Mouse (Mus musculus) testis, adult 2 months (tissue): Measurements from ENCODE around the gene Bik.

Source experiments
- CTCF ChIP-seq: fragments of 200-500 bp; IDR thresholded peaks from 2 replicates; pipeline ENCODE4 v1.5.1; 2012; ENCODE audit warnings: low read depth, mild to moderate bottlenecking, inconsistent platforms, low read length, moderate library complexity; ENCODE audit not compliant: control insufficient read depth, insufficient read depth, insufficient replicate concordance
- POLR2A ChIP-seq: fragments of 200-500 bp; IDR thresholded peaks from 2 replicates; pipeline ENCODE4 v1.6.1; 2012; ENCODE audit warnings: low read depth, mild to moderate bottlenecking, inconsistent platforms, low read length, moderate library complexity; ENCODE audit not compliant: control insufficient read depth

- TF ChIP-seq CTCF (no peak), POLR2A (no peak)
Measured at GRCm38 (mm10) chr15:83560941-83561477, 34.3 kb downstream of the Bik start.
